Mouse (Mus musculus) ES-E14 (cell line): ENCODE measurements around the gene Gsap. TPM values are rescaled to one million over a fixed set of nuclear protein-coding genes. Genes with fewer than 3 reads are reported as not detected.
"Not testable (repeated sequence)": the region's sequence is repeated elsewhere in the genome, so short reads cannot be mapped to it uniquely, and the experiment has no call there.

ENCODE experiments used
- DNase-seq: peaks from one replicate; pipeline ENCODE4 v3.0.0-alpha.2; 2013; ENCODE audit warnings: low read depth, low spot score
- H3K27ac ChIP-seq: 2 replicates; pipeline ENCODE4 v1.5.1; 2012; ENCODE audit warnings: low read depth, mild to moderate bottlenecking, low read length, moderate library complexity, mixed read lengths; ENCODE audit not compliant: poor library complexity, insufficient read depth, severe bottlenecking
- H3K36me3 ChIP-seq: 2 replicates; pipeline ENCODE4 v1.6.1; 2012; ENCODE audit warnings: mild to moderate bottlenecking, low read length, moderate library complexity, mixed read lengths; ENCODE audit not compliant: control insufficient read depth, poor library complexity, insufficient read depth, severe bottlenecking
- H3K4me1 ChIP-seq, 2 experiments: fragments of 150-350 bp in 1 of 2; sonication (generic) in 1 of 2; 2 replicates each; pipeline ENCODE4 v1.6.1; 2012; ENCODE audit warnings: low read length in 2 of 2, mild to moderate bottlenecking in 1 of 2, mixed read lengths in 1 of 2; ENCODE audit not compliant: control insufficient read depth in 2 of 2, insufficient read depth in 2 of 2, poor library complexity in 1 of 2
- H3K4me3 ChIP-seq, 2 experiments: fragments of 150-350 bp in 1 of 2; sonication (generic) in 1 of 2; 2 replicates each; pipeline ENCODE4 v1.5.1; 2012; ENCODE audit warnings: low read length in 2 of 2, low read depth in 1 of 2, mild to moderate bottlenecking in 1 of 2, mixed read lengths in 1 of 2; ENCODE audit not compliant: insufficient read depth in 1 of 2, poor library complexity in 1 of 2, severe bottlenecking in 1 of 2
- H3K9ac ChIP-seq: 2 replicates; pipeline ENCODE4 v1.6.1; 2012; ENCODE audit warnings: low read depth, mild to moderate bottlenecking, low read length, mixed read lengths; ENCODE audit not compliant: poor library complexity, insufficient read depth, severe bottlenecking
- H3K9me3 ChIP-seq: fragments of 150-350 bp; sonication (generic); 2 replicates; pipeline ENCODE4 v1.6.1; 2012; ENCODE audit warnings: low read depth, mild to moderate bottlenecking, low read length; ENCODE audit not compliant: control insufficient read depth, insufficient read depth
- CHD2 ChIP-seq: IDR thresholded peaks from 2 replicates; pipeline ENCODE4 v1.6.1; 2014; ENCODE audit warnings: mild to moderate bottlenecking, low read depth, low read length, inconsistent platforms
- HCFC1 ChIP-seq: IDR thresholded peaks from 2 replicates; pipeline ENCODE4 v1.6.1; 2012; ENCODE audit warnings: low read length, inconsistent platforms, borderline replicate concordance; ENCODE audit not compliant: insufficient read depth
- MAFK ChIP-seq: IDR thresholded peaks from 2 replicates; pipeline ENCODE4 v1.6.1; 2014; ENCODE audit warnings: mild to moderate bottlenecking, low read depth, low read length, inconsistent platforms; ENCODE audit not compliant: insufficient read depth
- ZC3H11A ChIP-seq: IDR thresholded peaks from 2 replicates; pipeline ENCODE4 v1.6.1; 2012; ENCODE audit warnings: low read depth, mild to moderate bottlenecking, inconsistent platforms, low read length, borderline replicate concordance
- ZNF384 ChIP-seq: IDR thresholded peaks from 2 replicates; pipeline ENCODE4 v1.6.1; 2012; ENCODE audit warnings: low read depth, low read length, inconsistent platforms
- in situ Hi-C, 2 experiments: fragments of 600-800 bp; cut with MboI; formaldehyde crosslinking; loops; one replicate each; pipeline ENCODE4 v1.15.1; 2025; ENCODE audit warnings: low sequenced_read_pairs in 2 of 2, inconsistent platforms in 1 of 2; ENCODE audit not compliant: unreplicated experiment in 2 of 2
- total RNA-seq: library from RNA; depleted of rRNA; stranded (reverse); fragments of 300-350 nt; gene quantifications from 2 replicates; pipeline ENCODE4 v1.2.3, GENCODE M21; 2012

Gene Gsap
- total RNA-seq, 1 experiment: 4.2 TPM

GRCm38 (mm10) chr5:21329672-21330665 lies 143.9 kb downstream of the Gsap start:
- TF ChIP-seq ZC3H11A (no peak), HCFC1 (no peak), MAFK (no peak), CHD2 (no peak), ZNF384 (no peak)
- no peaks in the 10 kb centered on the region for H3K4me1 ChIP-seq
- no peak overlapping the region for H3K9ac ChIP-seq
- in situ Hi-C loops: no loop called here
- H3K4me3 ChIP-seq: peak overlapping the region in 1 of 2 experiments; percentile 28; a peak in 2 of 4 replicates
- no peaks in the 10 kb centered on the region for H3K36me3 ChIP-seq
- H3K9me3 ChIP-seq: no peaks in the 10 kb centered on the region
- H3K27ac ChIP-seq: no peak overlapping the region
- no peak for DNase-seq

GRCm38 (mm10) chr5:21331656-21332055 lies 145.6 kb downstream of the Gsap start:
- in situ Hi-C loops: no loop called here
- DNase-seq: no peak
- TF ChIP-seq ZC3H11A (no peak), ZNF384 (no peak), HCFC1 (no peak), MAFK (no peak), CHD2 (no peak)
- Histone ChIP-seq H3K9me3 (no peaks in the 10 kb centered on the region), H3K9ac (no peak overlapping the region), H3K36me3 (no peaks in the 10 kb centered on the region), H3K4me1 (no peaks in the 10 kb centered on the region), H3K4me3 (no peak overlapping the region), H3K27ac (no peak overlapping the region)

- no peak overlapping the region for H3K27ac ChIP-seq
- no peak for DNase-seq
- H3K4me1 ChIP-seq: no peaks in the 10 kb centered on the region
- in situ Hi-C loops: no loop called here
- H3K36me3 ChIP-seq: no peaks in the 10 kb centered on the region
- no peak for TF ChIP-seq ZC3H11A
- no peak for TF ChIP-seq MAFK
- H3K9ac ChIP-seq: no peak overlapping the region
- H3K4me3 ChIP-seq: no peak overlapping the region
- no peaks in the 10 kb centered on the region for H3K9me3 ChIP-seq
Observed at GRCm38 (mm10) chr5:21332119-21332518, 146.1 kb downstream of the Gsap start.

GRCm38 (mm10) chr5:21342265-21342664 lies 156.2 kb downstream of the Gsap start:
- H3K4me3 ChIP-seq, H3K4me1 ChIP-seq, DNase-seq, in situ Hi-C loops, H3K36me3 ChIP-seq, H3K9ac ChIP-seq, H3K9me3 ChIP-seq, H3K27ac ChIP-seq: not testable (repeated sequence)

GRCm38 (mm10) chr5:21348366-21348765 lies 162.3 kb downstream of the Gsap start:
- H3K36me3 ChIP-seq: no peaks in the 10 kb centered on the region
- H3K9ac ChIP-seq: no peak overlapping the region
- H3K4me3 ChIP-seq: no peak overlapping the region
- TF ChIP-seq MAFK: no peak
- no peak for TF ChIP-seq ZNF384
- no peak for TF ChIP-seq ZC3H11A
- H3K27ac ChIP-seq: no peak overlapping the region
- H3K4me1 ChIP-seq: no peaks in the 10 kb centered on the region
- in situ Hi-C loops: no loop called here
- no peak for DNase-seq
- H3K9me3 ChIP-seq: no peaks in the 10 kb centered on the region
